Mouse (Mus musculus) megakaryocyte progenitor cell, adult 5-6 weeks (primary cell): ENCODE data around the gene Msmb. TPM values are rescaled to one million over a fixed set of nuclear protein-coding genes. Genes with fewer than 3 reads are reported as not detected.
"Not testable (repeated sequence)": the region's sequence is repeated elsewhere in the genome, so short reads cannot be mapped to it uniquely, and the experiment has no call there.

ENCODE experiments used
- ATAC-seq: replicated peaks from 2 replicates; pipeline ENCODE4 v1.8.0; 2016; ENCODE audit warnings: mild to moderate bottlenecking, moderate TSS enrichment, inconsistent platforms; ENCODE audit not compliant: poor library complexity
- total RNA-seq, 2 experiments: library from RNA; stranded (forward) in 1 of 2; stranded (reverse) in 1 of 2; fragments of 157-497, 149-512 nt in 1 of 2; fragments of 200-1000 nt in 1 of 2; gene quantifications; 2 replicates each; pipeline versions ENCODE4 v1.2.3 to v1.2.4; 2015 to 2017

The Msmb gene
- total RNA-seq (2015) (not detected in 2 replicates), total RNA-seq (2017) (not detected in 2 replicates)

DNA sequence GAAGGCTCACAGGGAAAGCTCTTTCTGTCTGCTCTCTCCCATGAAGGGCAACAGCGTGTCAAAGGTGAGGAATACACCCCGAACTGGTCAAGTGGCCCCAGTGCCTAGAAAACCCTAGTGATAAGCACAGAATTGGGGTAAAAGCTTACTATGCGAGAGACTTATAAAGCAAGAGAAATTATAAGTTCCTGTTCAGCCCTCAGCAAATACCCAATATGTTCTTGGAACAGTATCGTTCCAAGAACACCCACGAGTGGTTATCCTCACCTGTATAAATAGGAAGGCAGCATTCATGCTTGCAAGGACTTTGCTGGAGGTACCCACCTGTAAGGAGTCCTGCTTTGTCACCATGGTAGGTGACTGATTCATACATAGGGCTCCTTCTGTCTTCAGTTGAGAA, at the start of gene Msmb:
Gene Msmb, plus strand, starts transcription at position 301 of the 400 bp plus-strand sequence.
- no peak for ATAC-seq

- no peak for ATAC-seq
Measured at GRCm38 (mm10) chr14:32093018-32093417, 48.8 kb upstream of the Msmb start.

DNA sequence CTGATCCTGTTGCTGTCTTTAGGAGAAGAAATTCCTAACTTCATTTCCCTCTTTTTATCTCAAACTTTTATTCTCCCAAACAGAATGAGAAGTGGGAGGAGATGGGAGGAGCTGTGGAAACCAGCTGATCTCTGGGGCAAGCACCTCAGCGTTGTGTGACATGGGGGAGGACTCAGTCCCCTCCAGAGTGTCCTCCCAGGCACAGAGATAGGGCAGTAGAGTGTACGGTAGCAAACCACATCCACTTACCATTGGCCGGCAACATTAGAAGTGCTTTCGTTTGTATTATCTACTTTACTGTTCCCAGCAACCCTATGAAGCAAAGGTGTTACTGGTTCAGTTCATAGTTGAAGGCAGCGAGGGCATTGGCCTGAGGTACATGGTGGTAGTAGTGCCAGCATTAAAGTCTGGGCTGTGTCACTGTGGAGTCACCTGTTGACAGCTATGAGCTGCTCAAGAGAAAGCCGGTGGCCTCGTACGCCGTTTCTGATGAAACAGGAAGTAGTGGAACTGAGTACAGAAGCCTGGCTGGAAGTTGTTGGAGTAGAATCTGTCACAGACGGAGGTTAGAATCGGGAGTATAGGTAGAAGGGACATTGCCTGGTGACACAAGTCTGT, 48.2 kb upstream of the Msmb start:
- ATAC-seq = peak; percentile 77

GRCm38 (mm10) chr14:32095646-32096045, 46.2 kb upstream of the Msmb start:
- no peak for ATAC-seq

GRCm38 (mm10) chr14:32096740-32097139, 45.1 kb upstream of the Msmb start:
- no peak for ATAC-seq

- no peak for ATAC-seq
Measured at GRCm38 (mm10) chr14:32097691-32098090, 44.1 kb upstream of the Msmb start.

DNA sequence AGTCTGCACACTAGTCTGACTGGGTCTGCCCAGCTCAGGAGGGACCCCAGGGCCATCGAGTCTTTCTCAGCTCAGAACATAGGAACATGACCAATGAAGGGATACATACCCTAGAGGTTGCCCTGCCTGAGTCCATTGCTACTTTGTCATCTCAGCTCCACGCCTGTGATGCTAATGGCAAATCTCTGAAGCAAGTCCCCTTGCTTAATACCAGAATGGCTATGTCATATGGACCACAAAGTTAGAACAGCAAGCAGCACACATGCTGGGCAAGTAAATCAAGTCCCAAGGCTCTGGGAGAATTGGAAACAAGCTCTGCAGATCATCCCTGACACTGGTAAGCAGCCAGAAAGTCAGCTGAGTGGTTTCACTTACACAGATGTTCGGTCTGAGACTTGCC, 42.9 kb upstream of the Msmb start:
- no peak for ATAC-seq

GRCm38 (mm10) chr14:32103556-32103955, 38.3 kb upstream of the Msmb start:
- ATAC-seq = no peak

DNA sequence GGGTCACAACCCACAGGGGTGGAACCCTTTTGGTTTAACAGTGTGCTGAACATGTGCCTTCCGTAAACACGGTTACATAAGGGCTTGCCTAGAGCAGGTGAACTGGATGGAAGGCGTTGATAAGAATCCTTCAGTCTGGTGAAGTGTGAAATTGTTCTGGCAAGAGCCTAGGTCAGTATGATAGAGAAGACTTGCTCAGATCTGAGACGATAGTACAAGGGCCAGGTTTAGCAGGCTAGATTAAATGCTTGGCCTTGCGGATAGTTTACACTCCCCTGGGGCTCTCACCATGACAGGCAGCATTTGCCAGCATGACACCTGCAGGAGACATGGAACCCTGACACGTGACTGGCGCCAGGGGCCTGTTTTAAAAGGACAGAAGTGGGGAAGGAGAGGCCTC, 36.2 kb upstream of the Msmb start:
- ATAC-seq = no peak

DNA sequence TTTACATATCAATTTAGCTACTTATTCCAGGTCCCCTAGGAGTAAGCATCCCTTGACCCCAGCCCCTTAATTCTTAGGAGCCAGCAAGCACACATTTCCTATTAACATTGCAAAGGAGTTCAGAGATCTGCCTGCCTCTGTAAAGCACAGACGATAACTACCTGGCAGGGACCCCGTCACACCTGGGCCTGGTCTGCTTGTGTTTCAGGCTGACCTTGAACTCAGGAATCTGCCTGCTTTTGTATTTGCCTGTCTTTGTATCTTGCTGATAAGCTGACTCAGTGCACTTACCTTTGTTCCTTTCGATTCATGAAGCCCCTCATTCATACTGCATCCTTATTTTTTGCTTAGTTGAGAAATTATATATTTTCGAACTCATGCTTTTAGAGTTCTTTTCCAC, 34.9 kb upstream of the Msmb start:
- no peak for ATAC-seq

DNA sequence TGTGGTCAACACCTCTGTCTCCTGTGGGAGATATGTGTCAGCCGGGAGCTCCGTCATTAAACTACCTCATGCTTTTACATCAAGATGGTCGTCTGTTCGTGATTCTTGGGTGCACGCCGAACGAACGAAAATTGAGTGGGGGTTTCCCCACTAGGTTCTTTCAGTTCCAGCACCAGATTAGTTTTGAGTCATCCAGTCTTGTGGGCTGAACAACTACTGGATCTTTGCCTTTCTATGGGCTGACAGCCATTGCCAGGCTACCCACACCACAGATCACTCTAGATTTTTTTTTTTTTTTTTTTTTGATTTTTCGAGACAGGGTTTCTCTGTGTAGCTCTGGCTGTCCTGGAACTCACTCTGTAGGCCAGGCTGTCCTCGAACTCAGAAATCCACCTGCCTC, 29.7 kb upstream of the Msmb start:
- ATAC-seq = not testable (repeated sequence)

DNA sequence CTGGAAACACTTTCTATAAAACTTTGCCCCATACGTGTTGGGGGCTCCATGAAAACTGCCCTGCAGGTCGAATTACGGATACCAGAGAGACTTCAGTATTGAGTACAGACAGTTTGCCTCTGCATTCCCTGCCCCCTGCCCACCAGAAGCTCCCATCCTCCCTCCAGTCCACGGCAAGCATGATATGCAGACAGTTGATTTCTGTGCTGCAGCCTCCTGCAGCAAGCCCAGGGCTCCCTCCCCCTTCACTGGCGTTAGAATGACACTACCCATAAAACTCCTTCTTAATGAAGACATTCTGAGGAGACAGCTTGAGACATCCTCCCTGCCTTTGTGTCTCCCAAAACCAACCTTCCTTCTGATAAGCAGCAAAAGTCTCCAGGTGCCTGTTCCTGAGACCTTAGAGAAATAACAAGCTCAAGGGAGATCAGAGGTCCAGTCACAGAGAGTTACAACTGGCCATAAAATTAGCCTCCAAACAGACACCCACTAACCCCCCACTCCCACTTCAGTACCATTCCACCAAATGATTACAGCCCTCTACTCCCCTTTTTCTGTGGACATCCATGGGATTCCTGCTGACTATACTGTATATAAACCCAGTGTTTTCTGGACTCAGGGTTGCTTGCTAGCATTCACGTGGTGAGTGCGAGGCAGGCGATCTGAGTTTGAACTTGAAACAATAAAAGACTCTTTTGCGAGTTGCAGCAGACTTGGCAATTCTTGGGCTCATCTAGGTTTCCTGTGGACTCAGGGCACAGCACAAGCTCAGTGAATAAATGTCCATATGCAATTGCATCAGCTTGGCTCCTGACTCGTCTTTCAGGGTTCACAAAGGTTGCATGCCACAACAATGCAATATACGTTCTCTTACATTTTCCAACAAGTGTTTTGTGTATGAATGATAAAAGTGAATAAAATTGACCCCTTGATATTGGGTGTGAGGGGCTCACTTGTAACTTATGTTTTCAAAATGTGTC, 20.6 kb upstream of the Msmb start:
- ATAC-seq = no peak

- ATAC-seq = peak; percentile 99
Measured at GRCm38 (mm10) chr14:32121920-32122315, 19.9 kb upstream of the Msmb start.

DNA sequence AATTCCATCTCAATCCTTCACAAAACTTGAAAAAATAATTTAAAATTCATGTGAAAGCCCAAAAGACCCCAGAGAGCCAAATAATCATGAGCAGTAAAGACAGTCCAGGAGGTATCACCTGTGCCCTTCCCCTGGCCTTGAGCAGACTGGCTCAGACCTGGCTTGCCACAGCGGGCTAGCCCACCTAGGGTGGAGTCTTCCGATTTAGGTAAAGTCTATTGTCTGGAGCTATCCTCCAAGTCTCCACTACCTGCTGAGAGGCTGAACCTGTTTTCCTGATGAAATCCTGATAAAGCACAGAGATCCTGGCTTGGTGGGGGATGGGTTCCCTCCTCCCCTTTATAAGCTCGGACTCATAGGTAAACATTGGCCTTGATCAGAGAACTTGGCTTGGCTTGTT, 17.6 kb upstream of the Msmb start:
- no peak for ATAC-seq

- ATAC-seq = not testable (repeated sequence)
Measured at GRCm38 (mm10) chr14:32125256-32125655, 16.6 kb upstream of the Msmb start.

GRCm38 (mm10) chr14:32128409-32128808, 13.4 kb upstream of the Msmb start:
- ATAC-seq = peak; percentile 49; the same call in 1 of the 2 replicates

- ATAC-seq = peak; percentile 83
Measured at GRCm38 (mm10) chr14:32131836-32132235, 10.0 kb upstream of the Msmb start.

- peak; percentile 51 for ATAC-seq
Measured at GRCm38 (mm10) chr14:32134293-32134692, 7.5 kb upstream of the Msmb start.

GRCm38 (mm10) chr14:32136467-32136866, 5.4 kb upstream of the Msmb start:
- not testable (repeated sequence) for ATAC-seq

DNA sequence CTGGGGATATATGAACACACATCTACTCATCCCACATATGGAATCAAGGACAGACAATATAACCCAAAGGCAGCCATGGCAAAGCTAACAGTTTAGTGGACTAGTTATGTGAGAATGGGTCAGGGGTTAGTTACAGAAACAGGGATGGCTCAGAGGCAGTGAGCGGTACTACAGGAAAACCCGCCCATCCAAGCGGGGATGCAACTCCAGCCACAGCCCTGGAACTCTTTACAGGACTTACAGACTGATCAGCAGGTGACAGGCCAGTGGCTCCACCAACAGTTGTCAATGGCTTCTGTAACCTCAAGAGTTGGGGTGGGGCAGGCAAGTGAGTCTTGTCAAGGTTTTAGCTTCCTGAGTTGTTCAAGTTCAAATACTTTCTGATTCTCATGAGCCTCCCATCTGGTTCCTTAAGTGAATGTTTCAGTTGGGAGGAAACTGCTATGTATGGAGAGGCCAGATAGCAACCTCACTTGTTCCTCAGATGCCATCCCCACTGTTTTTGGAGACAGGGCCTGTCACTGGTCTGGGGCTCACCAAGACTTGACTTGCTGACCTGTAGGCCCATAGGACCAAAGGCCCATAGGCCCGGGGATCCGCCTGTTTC, 1.4 kb upstream of the Msmb start:
- peak; percentile 46 for ATAC-seq

GRCm38 (mm10) chr14:32144734-32145133, 2.9 kb downstream of the Msmb start:
- no peak for ATAC-seq

DNA sequence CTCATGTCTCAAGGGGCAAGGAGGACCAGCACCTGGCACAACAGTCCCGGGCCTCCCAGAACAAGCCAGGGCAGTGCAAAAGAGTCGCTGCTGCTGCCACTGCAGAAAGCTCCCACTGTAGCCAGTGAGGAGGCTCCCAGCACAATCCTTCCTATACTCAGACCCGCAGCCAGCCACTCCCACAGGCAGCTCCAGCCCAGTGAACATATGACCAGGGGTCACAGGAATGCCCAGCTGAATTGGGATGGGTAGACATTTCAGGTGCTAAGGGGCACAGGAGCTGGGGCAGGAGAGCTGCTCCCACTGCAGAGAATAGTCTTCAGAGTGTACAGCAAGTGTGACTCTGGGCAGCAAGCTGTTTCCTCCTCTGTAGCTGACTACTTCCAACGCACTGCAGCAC, 3.6 kb downstream of the Msmb start:
- no peak for ATAC-seq
